Mouse (Mus musculus): Measurements from ENCODE around the gene Abhd12.

DNA sequence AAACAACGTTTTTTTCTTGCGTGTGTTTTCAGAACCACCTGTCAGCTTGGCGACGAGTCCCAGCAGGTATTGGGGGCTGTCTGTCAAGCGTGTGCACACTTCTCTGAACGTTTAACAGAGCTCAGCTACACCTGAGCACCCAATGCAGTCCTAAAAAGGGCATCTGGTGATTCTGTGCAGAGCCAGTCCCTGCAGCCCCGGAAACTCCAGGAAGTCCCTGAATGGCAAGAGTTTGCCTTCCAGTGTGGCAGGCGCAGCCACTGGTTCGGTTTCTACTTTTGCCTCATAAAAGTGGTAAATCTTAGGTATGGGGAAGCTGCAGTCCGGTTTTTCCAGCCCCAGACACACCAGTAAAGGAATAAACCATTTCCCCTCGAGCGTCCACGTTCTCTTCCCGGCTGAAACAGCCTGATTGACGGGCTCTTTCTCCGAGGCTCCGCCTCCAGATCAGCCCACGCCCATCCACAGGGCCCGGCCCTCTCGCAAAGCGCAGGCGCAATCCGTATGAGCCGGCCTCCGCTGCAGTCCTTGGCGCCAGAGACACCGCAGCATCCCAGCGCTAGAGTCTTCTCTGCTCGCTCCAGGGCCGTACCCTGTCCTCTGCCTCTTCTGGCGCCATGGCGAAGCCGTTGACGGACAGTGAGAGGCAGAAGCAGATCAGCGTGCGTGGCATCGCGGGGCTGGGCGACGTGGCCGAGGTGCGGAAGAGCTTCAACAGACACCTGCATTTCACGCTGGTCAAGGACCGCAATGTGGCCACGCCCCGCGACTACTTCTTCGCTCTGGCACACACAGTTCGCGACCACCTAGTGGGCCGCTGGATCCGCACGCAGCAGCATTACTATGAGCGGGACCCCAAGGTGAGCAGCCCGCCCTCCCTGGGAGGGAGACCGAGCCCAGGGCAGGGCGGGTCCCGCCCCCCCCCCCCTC is 118.0 kb downstream of the Abhd12 start, which contains the start of gene Pygb:
- TF ChIP-seq POLR2A (IDR thresholded peaks at IDR 0.05; ENCODE audit: control insufficient read depth, low read depth, low read length) (peak; percentile 83), CTCF (IDR thresholded peaks at IDR 0.05; ENCODE audit: control insufficient read depth, insufficient read depth, insufficient replicate concordance, low read depth, low read length) (no peak; the same call in 1 of the 2 replicates)
